Mouse (Mus musculus): ENCODE measurements around the gene Rprd2. TPM values are rescaled to one million over a fixed set of nuclear protein-coding genes. Genes with fewer than 3 reads are reported as not detected.

Rprd2 gene
- 21.0 and 24.6 TPM in 2 replicates for polyA plus RNA-seq (2015; fragmentation: Nextera tagmentation; extraction: Ambion mirVana)

DNA sequence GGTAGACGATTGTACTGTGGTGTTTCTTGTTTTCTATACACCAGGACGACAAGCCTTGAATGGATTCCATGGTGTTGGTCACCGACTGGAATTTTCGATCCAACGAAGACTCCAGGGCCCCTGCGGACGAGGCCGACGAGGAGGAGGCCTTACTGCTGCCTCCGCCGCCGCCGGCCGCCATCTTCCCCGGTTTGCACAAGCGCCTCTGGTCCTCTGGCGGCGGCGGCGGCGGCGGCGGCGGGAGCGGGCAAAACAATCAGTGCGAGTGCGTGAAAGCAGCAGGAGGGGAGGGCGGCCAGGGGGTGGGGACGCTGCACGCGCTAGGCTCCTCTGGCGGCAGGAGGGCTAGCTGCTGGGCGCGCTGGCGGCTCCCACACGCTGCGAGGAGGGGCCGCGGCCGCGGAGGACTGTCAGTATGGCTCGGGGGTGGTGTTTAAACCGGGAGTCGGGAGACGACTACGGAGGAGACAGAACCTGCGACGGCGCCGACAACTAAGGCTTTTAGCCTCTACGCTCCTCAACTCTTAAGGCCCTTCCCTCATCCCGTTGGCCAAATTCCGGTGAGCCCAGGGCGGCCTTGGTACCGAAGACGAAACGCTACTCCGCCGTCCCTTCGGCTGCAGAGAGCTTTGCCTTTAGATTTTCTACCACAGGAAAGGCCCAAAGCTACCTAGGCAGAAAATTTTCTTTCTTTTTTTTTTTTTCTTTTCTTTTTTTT lies at the start of gene Rprd2:
Gene Rprd2, minus strand, starts transcription at position 293 of the 718 bp plus-strand sequence.
- H3K27ac ChIP-seq (ENCODE audit: low read length) = peak within 1 kb of the TSS; percentile 100
- H3K27me3 ChIP-seq (ENCODE audit: control insufficient read depth, insufficient read depth, low read depth, low read length) = no peaks in the 10 kb centered on the region
- peaks cover 26% of the 10 kb centered on the region for H3K4me1 ChIP-seq (ENCODE audit: control insufficient read depth, insufficient read depth, low read length)
- WGBS = under 1% methylated on average over 55 of the region's 60 CpGs
- peak within 1 kb of the TSS; percentile 62 for H3K4me3 ChIP-seq (ENCODE audit: low read depth, low read length)
- no peaks in the 10 kb centered on the region for H3K9me3 ChIP-seq (replicated peaks; ENCODE audit: control insufficient read depth, low read length, poor library complexity, severe bottlenecking)
- peak within 1 kb of the TSS; percentile 98 for H3K9ac ChIP-seq (ENCODE audit: low read depth, low read length)
- peak within 1 kb of the TSS; percentile 72 for H3K4me2 ChIP-seq (ENCODE audit: low read length)
- no peaks in the 10 kb centered on the region for H3K36me3 ChIP-seq (ENCODE audit: control insufficient read depth, insufficient read depth, low read length)
- peak; percentile 69 for ATAC-seq

DNA sequence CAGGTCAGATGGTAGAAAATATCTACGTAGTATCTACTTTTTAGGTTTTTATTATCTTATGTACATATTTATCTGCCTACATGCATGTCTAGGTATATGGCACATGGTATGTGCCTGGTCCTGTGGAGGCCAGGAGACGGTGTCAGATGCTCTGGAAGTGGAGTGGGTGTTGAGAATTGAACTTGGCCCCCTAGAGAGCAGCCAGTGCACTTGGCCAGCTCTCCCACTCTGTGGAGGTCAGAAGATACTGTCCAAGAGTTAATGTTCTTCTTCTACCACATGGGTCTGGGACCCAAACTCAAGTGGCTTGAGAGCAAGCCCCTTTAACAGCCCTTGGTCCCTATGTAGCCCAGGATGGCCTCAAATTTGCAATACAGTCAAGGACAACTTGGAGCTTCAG lies 48.7 kb upstream of the Rprd2 start:
- Histone ChIP-seq H3K27me3 (ENCODE audit: control insufficient read depth, insufficient read depth, low read depth, low read length) (no peaks in the 10 kb centered on the region), H3K27ac (ENCODE audit: low read length) (no peak overlapping the region), H3K36me3 (ENCODE audit: control insufficient read depth, insufficient read depth, low read length) (peaks cover 13% of the 10 kb centered on the region), H3K4me3 (ENCODE audit: low read depth, low read length) (no peak overlapping the region), H3K4me2 (ENCODE audit: low read length) (no peak overlapping the region), H3K9me3 (replicated peaks; ENCODE audit: control insufficient read depth, low read length, poor library complexity, severe bottlenecking) (no peaks in the 10 kb centered on the region), H3K4me1 (ENCODE audit: control insufficient read depth, insufficient read depth, low read length) (peaks cover 10% of the 10 kb centered on the region), H3K9ac (ENCODE audit: low read depth, low read length) (no peak overlapping the region)
- no peak for ATAC-seq
- WGBS = 93% methylated on average over 2 of the region's 2 CpGs

- Histone ChIP-seq H3K4me1 (ENCODE audit: control insufficient read depth, insufficient read depth, low read length) (peaks cover 5% of the 10 kb centered on the region; the same call in 1 of the 2 replicates), H3K9me3 (replicated peaks; ENCODE audit: control insufficient read depth, low read length, poor library complexity, severe bottlenecking) (no peaks in the 10 kb centered on the region), H3K27ac (ENCODE audit: low read length) (no peak overlapping the region), H3K9ac (ENCODE audit: low read depth, low read length) (no peak overlapping the region), H3K27me3 (ENCODE audit: control insufficient read depth, insufficient read depth, low read depth, low read length) (no peaks in the 10 kb centered on the region), H3K4me3 (ENCODE audit: low read depth, low read length) (no peak overlapping the region), H3K4me2 (ENCODE audit: low read length) (no peak overlapping the region), H3K36me3 (ENCODE audit: control insufficient read depth, insufficient read depth, low read length) (peaks cover 13% of the 10 kb centered on the region)
- 94% methylated on average over 5 of the region's 5 CpGs for WGBS
- no peak for ATAC-seq
Observed at GRCm38 (mm10) chr3:95866071-95866470, 47.4 kb upstream of the Rprd2 start.

DNA sequence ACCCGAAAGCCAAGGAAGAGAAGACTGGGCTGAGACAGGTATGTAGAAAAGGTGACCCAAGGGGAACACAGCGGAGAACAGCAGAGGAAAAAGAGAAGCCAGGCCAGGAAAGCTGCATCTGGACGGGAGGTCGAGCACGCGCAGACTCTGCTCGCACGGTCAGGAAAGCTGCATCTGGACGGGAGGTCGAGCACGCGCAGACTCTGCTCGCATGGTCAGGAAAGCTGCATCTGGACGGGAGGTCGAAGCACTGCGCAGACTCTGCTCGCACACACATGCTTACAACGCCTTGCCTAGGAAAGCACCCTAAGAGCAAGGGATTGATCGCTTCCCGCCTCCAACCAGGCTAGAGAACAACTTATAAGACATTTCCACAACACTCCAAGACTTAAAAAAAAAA lies 46.9 kb upstream of the Rprd2 start:
- H3K9me3 ChIP-seq (replicated peaks; ENCODE audit: control insufficient read depth, low read length, poor library complexity, severe bottlenecking) = no peaks in the 10 kb centered on the region
- no peak overlapping the region for H3K4me2 ChIP-seq (ENCODE audit: low read length)
- peaks cover 2% of the 10 kb centered on the region; the same call in 1 of the 2 replicates for H3K4me1 ChIP-seq (ENCODE audit: control insufficient read depth, insufficient read depth, low read length)
- ATAC-seq = no peak
- H3K36me3 ChIP-seq (ENCODE audit: control insufficient read depth, insufficient read depth, low read length) = peaks cover 13% of the 10 kb centered on the region
- no peak overlapping the region for H3K27ac ChIP-seq (ENCODE audit: low read length)
- H3K4me3 ChIP-seq (ENCODE audit: low read depth, low read length) = no peak overlapping the region
- no peaks in the 10 kb centered on the region for H3K27me3 ChIP-seq (ENCODE audit: control insufficient read depth, insufficient read depth, low read depth, low read length)
- H3K9ac ChIP-seq (ENCODE audit: low read depth, low read length) = no peak overlapping the region
- whole genome bisulfite sequencing = 91% methylated on average over 20 of the region's 20 CpGs

GRCm38 (mm10) chr3:95865050-95865449 lies 46.4 kb upstream of the Rprd2 start:
- 93% methylated on average over 5 of the region's 5 CpGs for WGBS
- no peak for ATAC-seq
- no peak overlapping the region for H3K27ac ChIP-seq (ENCODE audit: low read length)
- no peak overlapping the region for H3K9ac ChIP-seq (ENCODE audit: low read depth, low read length)
- H3K4me3 ChIP-seq (ENCODE audit: low read depth, low read length) = no peak overlapping the region
- no peaks in the 10 kb centered on the region for H3K9me3 ChIP-seq (replicated peaks; ENCODE audit: control insufficient read depth, low read length, poor library complexity, severe bottlenecking)
- no peaks in the 10 kb centered on the region for H3K27me3 ChIP-seq (ENCODE audit: control insufficient read depth, insufficient read depth, low read depth, low read length)
- peaks cover 13% of the 10 kb centered on the region for H3K36me3 ChIP-seq (ENCODE audit: control insufficient read depth, insufficient read depth, low read length)
- no peak overlapping the region for H3K4me2 ChIP-seq (ENCODE audit: low read length)
- H3K4me1 ChIP-seq (ENCODE audit: control insufficient read depth, insufficient read depth, low read length) = no peaks in the 10 kb centered on the region

DNA sequence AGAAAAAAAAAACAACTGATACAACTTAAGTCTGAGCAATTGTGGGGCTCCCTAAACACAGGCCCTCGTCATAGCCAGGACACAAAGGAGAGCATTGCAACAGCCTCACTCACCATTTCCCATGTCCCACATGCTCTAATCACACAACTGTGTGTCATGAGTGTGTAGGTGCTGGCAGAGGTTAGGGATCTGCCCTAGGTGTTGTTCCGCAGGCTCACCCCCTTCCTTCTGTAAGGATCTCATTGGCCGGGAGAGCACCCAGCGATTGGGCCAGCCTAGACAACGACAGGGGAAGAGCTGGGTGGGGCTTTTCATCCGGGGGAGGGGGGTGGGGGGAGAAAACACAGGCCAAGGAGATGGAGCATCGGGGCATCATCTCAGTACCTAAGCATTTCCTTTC lies 44.9 kb upstream of the Rprd2 start:
- Histone ChIP-seq H3K27ac (ENCODE audit: low read length) (no peak overlapping the region), H3K4me2 (ENCODE audit: low read length) (no peak overlapping the region), H3K9ac (ENCODE audit: low read depth, low read length) (no peak overlapping the region), H3K27me3 (ENCODE audit: control insufficient read depth, insufficient read depth, low read depth, low read length) (no peaks in the 10 kb centered on the region), H3K36me3 (ENCODE audit: control insufficient read depth, insufficient read depth, low read length) (peaks cover 13% of the 10 kb centered on the region), H3K4me1 (ENCODE audit: control insufficient read depth, insufficient read depth, low read length) (no peaks in the 10 kb centered on the region), H3K4me3 (ENCODE audit: low read depth, low read length) (no peak overlapping the region), H3K9me3 (replicated peaks; ENCODE audit: control insufficient read depth, low read length, poor library complexity, severe bottlenecking) (no peaks in the 10 kb centered on the region)
- WGBS = 84% methylated on average over 7 of the region's 7 CpGs
- ATAC-seq = no peak

GRCm38 (mm10) chr3:95861796-95862195 lies 43.1 kb upstream of the Rprd2 start:
- no peak overlapping the region for H3K27ac ChIP-seq (ENCODE audit: low read length)
- no peak overlapping the region for H3K4me3 ChIP-seq (ENCODE audit: low read depth, low read length)
- no peak overlapping the region for H3K9ac ChIP-seq (ENCODE audit: low read depth, low read length)
- 0 out of 2 replicates have a peak, but pooled peaks have one; percentile 62 for ATAC-seq
- H3K9me3 ChIP-seq (replicated peaks; ENCODE audit: control insufficient read depth, low read length, poor library complexity, severe bottlenecking) = no peaks in the 10 kb centered on the region
- WGBS = 50% methylated on average over 2 of the region's 2 CpGs
- no peak overlapping the region for H3K4me2 ChIP-seq (ENCODE audit: low read length)
- H3K4me1 ChIP-seq (ENCODE audit: control insufficient read depth, insufficient read depth, low read length) = no peaks in the 10 kb centered on the region
- no peaks in the 10 kb centered on the region for H3K27me3 ChIP-seq (ENCODE audit: control insufficient read depth, insufficient read depth, low read depth, low read length)
- H3K36me3 ChIP-seq (ENCODE audit: control insufficient read depth, insufficient read depth, low read length) = peaks cover 13% of the 10 kb centered on the region

DNA sequence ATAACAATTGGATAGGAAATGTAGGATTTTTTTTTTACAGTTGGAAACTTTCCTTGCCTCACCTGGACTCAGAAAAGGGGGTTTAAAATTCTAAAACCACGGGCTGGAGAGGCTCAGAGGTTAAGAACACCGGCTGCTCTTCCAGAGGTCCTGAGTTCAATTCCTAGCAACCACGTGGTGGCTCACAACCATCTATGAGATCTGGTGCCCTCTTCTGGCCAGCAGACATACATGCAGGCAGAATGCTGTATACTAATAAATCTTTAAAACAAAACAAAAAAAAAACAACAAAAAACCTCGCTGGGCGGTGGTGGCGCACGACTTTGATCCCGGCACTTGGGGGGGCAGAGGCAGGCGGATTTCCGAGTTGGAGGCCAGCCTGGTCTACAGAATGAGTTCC lies 42.6 kb upstream of the Rprd2 start:
- H3K4me3 ChIP-seq (ENCODE audit: low read depth, low read length) = no peak overlapping the region
- H3K9ac ChIP-seq (ENCODE audit: low read depth, low read length) = no peak overlapping the region
- peaks cover 13% of the 10 kb centered on the region for H3K36me3 ChIP-seq (ENCODE audit: control insufficient read depth, insufficient read depth, low read length)
- no peaks in the 10 kb centered on the region for H3K27me3 ChIP-seq (ENCODE audit: control insufficient read depth, insufficient read depth, low read depth, low read length)
- H3K9me3 ChIP-seq (replicated peaks; ENCODE audit: control insufficient read depth, low read length, poor library complexity, severe bottlenecking) = no peaks in the 10 kb centered on the region
- H3K27ac ChIP-seq (ENCODE audit: low read length) = no peak overlapping the region
- peaks cover under 1% of the 10 kb centered on the region; the same call in 1 of the 2 replicates for H3K4me1 ChIP-seq (ENCODE audit: control insufficient read depth, insufficient read depth, low read length)
- ATAC-seq = no peak
- 80% methylated on average over 10 of the region's 10 CpGs for WGBS
- H3K4me2 ChIP-seq (ENCODE audit: low read length) = no peak overlapping the region

DNA sequence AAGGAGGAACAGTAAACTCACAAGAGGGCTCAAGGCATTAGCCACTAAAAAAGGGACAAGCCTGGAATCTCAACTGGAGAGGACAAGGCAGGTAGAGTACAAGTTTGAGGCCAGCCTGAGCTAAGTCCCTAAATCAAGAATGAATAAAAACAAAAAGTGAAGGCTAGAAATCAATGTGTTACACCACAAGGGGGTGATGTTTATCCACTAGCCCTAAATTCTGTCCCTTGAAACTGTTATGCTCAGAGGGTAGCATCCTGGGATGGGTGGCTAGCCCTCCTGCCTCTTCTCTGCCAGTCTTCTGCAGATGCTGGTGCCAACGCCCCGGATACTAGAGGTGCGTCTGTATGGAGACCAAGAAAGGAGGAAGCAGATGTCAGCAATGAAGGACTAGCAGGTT lies 41.7 kb upstream of the Rprd2 start:
- Histone ChIP-seq H3K36me3 (ENCODE audit: control insufficient read depth, insufficient read depth, low read length) (peaks cover 12% of the 10 kb centered on the region), H3K4me3 (ENCODE audit: low read depth, low read length) (no peak overlapping the region), H3K27ac (ENCODE audit: low read length) (no peak overlapping the region), H3K9ac (ENCODE audit: low read depth, low read length) (no peak overlapping the region), H3K9me3 (replicated peaks; ENCODE audit: control insufficient read depth, low read length, poor library complexity, severe bottlenecking) (no peaks in the 10 kb centered on the region), H3K27me3 (ENCODE audit: control insufficient read depth, insufficient read depth, low read depth, low read length) (no peaks in the 10 kb centered on the region), H3K4me2 (ENCODE audit: low read length) (no peak overlapping the region), H3K4me1 (ENCODE audit: control insufficient read depth, insufficient read depth, low read length) (peaks cover 2% of the 10 kb centered on the region; the same call in 1 of the 2 replicates)
- 98% methylated on average over 3 of the region's 3 CpGs for WGBS
- no peak for ATAC-seq
